Comparison of ENCODE assay signal across 12 mouse cellular contexts in genomic region chr10:118064816-118065216, GRCm38 (mm10).
A peak's percentile ranks its signal among the peaks of the same experiment; 100 is the strongest.
DNase-seq lines count a peak whose midpoint lies in the region; ATAC-seq and TF ChIP-seq lines count a peak whose summit lies in the region.
"Had no signal": no experiment of that assay in that cellular context is flagged by ENCODE, and none has a peak within 500 bp of the region (broad histone marks: within the 10 kb centered on the region; RNA-seq: fewer than 3 reads in every experiment).

No protein-coding gene starts in this region.

- no peak for DNase-seq in heart, postnatal 25 days (ENCODE audit: low spot score)
- DNase-seq in c-Kit-negative CD71-positive TER-119-positive erythroid progenitor cells, embryonic 14.5 days (ENCODE audit: low read depth, low spot score), result peak; percentile 6
- peak; percentile 83 for DNase-seq in thymus, postnatal 14 days
- DNase-seq in left cerebral cortex, adult 2 months (ENCODE audit: extremely low spot score in 1 of 2, low spot score in 2 of 2), result no peak
- no peak for DNase-seq in right cerebral cortex, adult 18-20 months
- no peak for DNase-seq in adrenal gland, postnatal 25 days
- DNase-seq: adrenal gland, postnatal 14 days had no signal

- TF ChIP-seq CTCF in left cerebral cortex, adult 2 months (IDR thresholded peaks at IDR 0.05), result no peak

- no peaks in the 10 kb centered on the region for H3K36me3 ChIP-seq in heart, embryonic 16.5 days (ENCODE audit: control insufficient read depth, insufficient read depth)
- H3K36me3 ChIP-seq in lung, embryonic 16.5 days (ENCODE audit: control insufficient read depth, insufficient read depth, low read length), result no peaks in the 10 kb centered on the region
- H3K36me3 ChIP-seq: forebrain, embryonic 10.5 days had no signal

- peak; percentile 85 for ATAC-seq in heart, embryonic 16.5 days (replicated peaks; ENCODE audit: extremely low read depth, insufficient read depth, low FRiP score)
- peak; percentile 49; the same call in 1 of the 2 replicates for ATAC-seq in lung, embryonic 16.5 days (ENCODE audit: low read depth)

- H3K27me3 ChIP-seq in heart, embryonic 16.5 days (ENCODE audit: control insufficient read depth, insufficient read depth, low read length), result no peaks in the 10 kb centered on the region
- H3K27me3 ChIP-seq in lung, embryonic 16.5 days (ENCODE audit: control insufficient read depth, insufficient read depth, low read depth, low read length), result no peaks in the 10 kb centered on the region

- 34% methylated on average over 7 of the region's 7 CpGs for WGBS in heart, embryonic 16.5 days
- WGBS in lung, embryonic 16.5 days, result 48% methylated on average over 7 of the region's 7 CpGs

- H3K9ac ChIP-seq in heart, embryonic 16.5 days (ENCODE audit: low read length), result no peak overlapping the region
- no peak overlapping the region for H3K9ac ChIP-seq in lung, embryonic 16.5 days (ENCODE audit: low read length)

- H3K27ac ChIP-seq in heart, embryonic 16.5 days (ENCODE audit: low read length), result no peak overlapping the region
- no peak overlapping the region for H3K27ac ChIP-seq in lung, embryonic 16.5 days (ENCODE audit: low read length)
- no peak overlapping the region for H3K27ac ChIP-seq in left cerebral cortex, adult 2 months
- H3K27ac ChIP-seq: forebrain, embryonic 10.5 days; kidney, postnatal 0 days; stomach, postnatal 0 days had no signal

- intact Hi-C loops in heart, postnatal 25 days (cut with DNase I), result no loop called here
- intact Hi-C loops in left cerebral cortex, adult 2 months (cut with DNase I), result no loop called here

- no peak overlapping the region for H3K4me3 ChIP-seq in heart, embryonic 16.5 days (ENCODE audit: low read length)
- no peak overlapping the region for H3K4me3 ChIP-seq in lung, embryonic 16.5 days (ENCODE audit: low read length)
- no peak overlapping the region for H3K4me3 ChIP-seq in left cerebral cortex, adult 2 months
- H3K4me3 ChIP-seq: forebrain, embryonic 10.5 days had no signal

- H3K4me2 ChIP-seq in heart, embryonic 16.5 days (ENCODE audit: low read depth, low read length), result no peak overlapping the region
- no peak overlapping the region for H3K4me2 ChIP-seq in lung, embryonic 16.5 days (ENCODE audit: low read depth, low read length)

- peaks cover 3% of the 10 kb centered on the region for H3K9me3 ChIP-seq in heart, embryonic 16.5 days (replicated peaks; ENCODE audit: control insufficient read depth, low read length)
- no peaks in the 10 kb centered on the region for H3K9me3 ChIP-seq in lung, embryonic 16.5 days (ENCODE audit: control insufficient read depth, low read length)

- H3K4me1 ChIP-seq in heart, embryonic 16.5 days (ENCODE audit: control insufficient read depth, insufficient read depth, low read length), result no peaks in the 10 kb centered on the region
- no peaks in the 10 kb centered on the region for H3K4me1 ChIP-seq in lung, embryonic 16.5 days (replicated peaks; ENCODE audit: control insufficient read depth, insufficient read depth, low read length)
- H3K4me1 ChIP-seq: forebrain, embryonic 10.5 days had no signal

Comparison
In these comparisons a context has a peak if more than half of its experiments do, and no peak if none do; other contexts are left out.
1. DNase-seq: peak in c-Kit-negative CD71-positive TER-119-positive erythroid progenitor cells, embryonic 14.5 days (single experiment) and thymus, postnatal 14 days (single experiment); none in heart, postnatal 25 days (single experiment), left cerebral cortex, adult 2 months (0 of 2), right cerebral cortex, adult 18-20 months (single experiment) and adrenal gland, postnatal 25 days (single experiment).